Mouse (Mus musculus) gastrocnemius, adult 2 months (tissue): ENCODE results near the gene Cyb5r1. TPM values are rescaled to one million over a fixed set of nuclear protein-coding genes. Genes with fewer than 3 reads are reported as not detected.
"Not testable (repeated sequence)": the region's sequence is repeated elsewhere in the genome, so short reads cannot be mapped to it uniquely, and the experiment has no call there.

Experiments
- DNase-seq: peaks from one replicate; pipeline ENCODE4 v3.0.0; 2022
- H3K27ac ChIP-seq: fragments of 200-600 bp; 2 replicates; pipeline ENCODE4 v1.8.1; 2022; ENCODE audit warnings: mild to moderate bottlenecking
- H3K4me3 ChIP-seq: fragments of 200-600 bp; 2 replicates; pipeline ENCODE4 v1.8.1; 2022; ENCODE audit warnings: mild to moderate bottlenecking, moderate library complexity
- CTCF ChIP-seq: fragments of 200-600 bp; IDR thresholded peaks from 2 replicates; pipeline ENCODE4 v1.8.1; 2022; ENCODE audit warnings: antibody characterized with exemption, mild to moderate bottlenecking, moderate library complexity
- intact Hi-C: fragments of 180-260 bp; cut with DNase I; formaldehyde crosslinking; loops from one replicate; pipeline ENCODE4 v1.15.1; 2025
- total RNA-seq, 2 experiments: library from RNA; stranded (reverse); gene quantifications; 2 replicates each; pipeline ENCODE4 v1.2.3; 2021

Gene Cyb5r1
- total RNA-seq, 2 experiments from 2014 or later: 82.3 to 84.1 TPM

GRCm38 (mm10) chr1:134418414-134418975, 13.1 kb downstream of the Cyb5r1 start:
- intact Hi-C loops: loop anchor here (2.0 kb wide), 1 partner anchor 56 kb away; no protein-coding TSS in a partner anchor
- DNase-seq: no peak
- TF ChIP-seq CTCF: no peak
- H3K4me3 ChIP-seq: peak overlapping the region; percentile 98
- peak overlapping the region; percentile 99 for H3K27ac ChIP-seq

DNA sequence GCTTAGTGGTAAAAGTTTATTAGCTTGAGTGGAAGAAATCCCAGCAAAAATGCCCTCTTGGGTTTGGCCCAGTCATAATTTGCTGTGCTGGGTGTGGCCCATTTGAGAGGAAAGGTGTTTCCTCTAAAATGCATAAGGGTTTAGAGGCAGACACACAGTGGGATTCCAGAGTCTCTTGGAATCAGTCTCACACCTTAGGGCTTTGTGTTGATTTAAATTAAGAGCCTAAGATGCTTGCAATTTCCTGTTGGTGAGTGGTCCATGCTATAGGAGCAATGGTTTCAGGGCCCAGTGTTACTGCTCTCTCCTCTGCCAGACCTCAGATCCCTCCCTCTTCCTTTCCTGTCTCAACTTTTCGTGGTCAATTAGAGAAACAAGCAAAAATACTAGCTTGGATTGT, 13.8 kb downstream of the Cyb5r1 start:
- peak overlapping the region; percentile 98 for H3K4me3 ChIP-seq
- peak overlapping the region; percentile 99 for H3K27ac ChIP-seq
- TF ChIP-seq CTCF: no peak
- intact Hi-C loops: loop anchor here (2.0 kb wide), 1 partner anchor 56 kb away; no protein-coding TSS in a partner anchor
- DNase-seq: no peak

DNA sequence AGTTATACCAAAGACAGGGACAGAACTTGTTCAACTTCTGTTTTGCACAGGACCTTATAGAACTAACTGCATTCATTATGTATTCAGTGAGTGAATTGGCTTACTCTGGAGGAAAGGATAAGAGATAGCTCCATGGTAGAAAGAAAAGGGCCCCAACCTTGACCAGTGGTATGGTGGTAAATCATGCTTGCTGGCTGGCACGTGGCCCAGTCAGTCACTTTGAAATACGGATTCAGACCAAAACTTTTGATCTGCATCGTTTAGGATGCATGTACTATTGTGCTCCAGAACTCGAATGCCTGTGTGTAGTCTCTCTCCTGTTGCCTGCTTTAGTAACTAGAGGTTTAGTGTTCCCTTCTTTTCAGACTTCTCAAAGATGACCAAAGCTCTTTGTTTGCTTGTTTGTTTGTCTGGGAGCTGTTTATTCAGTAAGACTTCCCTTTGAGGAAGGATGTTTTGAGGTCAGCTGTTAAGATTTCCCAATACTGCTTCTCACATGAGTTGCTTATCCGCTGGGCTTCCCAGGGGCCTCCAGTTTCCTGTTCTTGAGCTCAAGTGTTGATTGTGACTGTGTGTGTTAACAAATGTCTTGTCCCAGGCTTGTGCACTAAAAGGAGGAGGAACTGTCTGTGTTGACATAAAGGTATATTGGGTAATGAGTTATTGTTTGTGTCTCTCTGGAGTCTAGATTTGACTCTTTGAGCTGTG, 14.5 kb downstream of the Cyb5r1 start:
- Histone ChIP-seq H3K27ac (peak overlapping the region; percentile 99), H3K4me3 (peak overlapping the region; percentile 98)
- TF ChIP-seq CTCF: no peak
- no peak for DNase-seq
- intact Hi-C loops: loop anchor here (2.0 kb wide), 1 partner anchor 57 kb away; no protein-coding TSS in a partner anchor

- H3K27ac ChIP-seq: no peak overlapping the region
- intact Hi-C loops: no loop called here
- no peak for TF ChIP-seq CTCF
- no peak overlapping the region for H3K4me3 ChIP-seq
- DNase-seq: no peak
Observed at GRCm38 (mm10) chr1:134423911-134424310, 18.6 kb downstream of the Cyb5r1 start.

- no peak overlapping the region for H3K4me3 ChIP-seq
- no peak overlapping the region for H3K27ac ChIP-seq
- TF ChIP-seq CTCF: no peak
- DNase-seq: no peak
- intact Hi-C loops: no loop called here
Observed at GRCm38 (mm10) chr1:134426289-134426688, 20.9 kb downstream of the Cyb5r1 start.

GRCm38 (mm10) chr1:134433002-134433401, 27.6 kb downstream of the Cyb5r1 start:
- no peak overlapping the region for H3K27ac ChIP-seq
- DNase-seq: no peak
- H3K4me3 ChIP-seq: no peak overlapping the region
- intact Hi-C loops: no loop called here
- TF ChIP-seq CTCF: no peak

- DNase-seq: no peak
- TF ChIP-seq CTCF: no peak
- H3K4me3 ChIP-seq: no peak overlapping the region
- intact Hi-C loops: no loop called here
- H3K27ac ChIP-seq: no peak overlapping the region; the same call in 1 of the 2 replicates
Observed at GRCm38 (mm10) chr1:134433473-134433872, 28.1 kb downstream of the Cyb5r1 start.

GRCm38 (mm10) chr1:134435414-134435813, 30.1 kb downstream of the Cyb5r1 start:
- no peak overlapping the region for H3K4me3 ChIP-seq
- intact Hi-C loops: loop anchor here (5.0 kb wide), 1 partner anchor 68 kb away; no protein-coding TSS in a partner anchor
- no peak overlapping the region for H3K27ac ChIP-seq
- TF ChIP-seq CTCF: peak; percentile 51
- peak; percentile 31 for DNase-seq

GRCm38 (mm10) chr1:134440437-134440836, 35.1 kb downstream of the Cyb5r1 start:
- no peak overlapping the region for H3K27ac ChIP-seq
- no peak for DNase-seq
- intact Hi-C loops: no loop called here
- H3K4me3 ChIP-seq: no peak overlapping the region
- no peak for TF ChIP-seq CTCF

DNA sequence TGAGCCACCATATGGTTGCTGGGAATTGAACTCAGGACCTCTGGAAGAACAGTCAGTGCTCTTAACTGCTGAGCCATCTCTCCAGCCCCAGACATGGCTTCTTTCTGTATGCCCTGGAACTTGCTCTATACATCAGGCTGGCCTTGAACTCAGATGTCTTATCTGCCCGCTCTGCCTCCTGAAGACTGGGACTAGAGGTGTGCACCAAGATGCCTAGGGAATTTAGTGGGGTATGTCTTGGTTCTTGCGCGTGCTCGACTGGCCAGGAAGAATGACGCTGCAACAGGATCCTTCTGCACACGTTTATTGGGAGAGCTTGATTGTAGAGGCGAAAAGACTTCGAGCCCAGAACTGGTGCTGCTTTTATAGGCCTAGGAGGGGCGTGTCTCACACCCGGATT, 36.4 kb downstream of the Cyb5r1 start:
- H3K4me3 ChIP-seq, intact Hi-C loops, H3K27ac ChIP-seq, DNase-seq: not testable (repeated sequence)

- intact Hi-C loops: no loop called here
- no peak overlapping the region for H3K4me3 ChIP-seq
- no peak for DNase-seq
- TF ChIP-seq CTCF: no peak
- H3K27ac ChIP-seq: no peak overlapping the region
Observed at GRCm38 (mm10) chr1:134442394-134442793, 37.0 kb downstream of the Cyb5r1 start.

DNA sequence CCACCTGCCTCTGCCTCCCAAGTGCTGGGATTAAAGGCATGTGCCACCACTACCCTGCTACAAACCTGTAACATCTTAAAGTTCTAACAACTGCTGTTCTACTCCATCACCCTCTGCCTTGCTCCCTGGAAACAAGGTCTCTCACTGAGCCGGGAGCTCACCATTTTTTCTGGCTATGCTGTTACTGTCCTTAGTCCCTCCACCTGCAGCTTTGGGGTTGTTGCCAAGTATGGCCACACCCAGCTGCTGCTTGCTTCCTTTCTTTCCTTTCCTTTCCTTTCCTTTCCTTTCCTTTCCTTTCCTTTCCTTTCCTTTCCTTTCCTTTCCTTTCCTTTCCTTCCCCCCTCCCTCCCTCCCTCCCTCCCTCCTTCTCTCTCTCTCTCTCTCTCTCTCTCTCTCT, 37.9 kb downstream of the Cyb5r1 start:
- intact Hi-C loops, H3K4me3 ChIP-seq, DNase-seq, H3K27ac ChIP-seq: not testable (repeated sequence)

- no peak overlapping the region for H3K4me3 ChIP-seq
- intact Hi-C loops: no loop called here
- TF ChIP-seq CTCF: no peak
- no peak overlapping the region for H3K27ac ChIP-seq
- DNase-seq: no peak
Observed at GRCm38 (mm10) chr1:134445418-134445817, 40.1 kb downstream of the Cyb5r1 start.

GRCm38 (mm10) chr1:134448537-134448936, 43.2 kb downstream of the Cyb5r1 start:
- H3K27ac ChIP-seq, H3K4me3 ChIP-seq, intact Hi-C loops, DNase-seq: not testable (repeated sequence)
